Mouse (Mus musculus) limb, embryonic 13.5 days (tissue): ENCODE measurements around the gene Bad. TPM values are rescaled to one million over a fixed set of nuclear protein-coding genes. Genes with fewer than 3 reads are reported as not detected.

Experiments
- ATAC-seq: fragments of 200-750 bp; cut with Nextera tagmentation; 2 replicates; pipeline ENCODE4 v1.8.0; 2017; ENCODE audit warnings: low read depth, moderate number of reproducible peaks, moderate TSS enrichment; ENCODE audit not compliant: low FRiP score
- H3K27ac ChIP-seq: fragments of 300-500 bp; sonication (generic); 2 replicates; pipeline ENCODE4 v1.5.1; 2015; ENCODE audit warnings: inconsistent platforms, mild to moderate bottlenecking, moderate library complexity
- H3K27me3 ChIP-seq: fragments of 300-500 bp; sonication (generic); 2 replicates; pipeline ENCODE4 v1.6.1; 2015; ENCODE audit warnings: mild to moderate bottlenecking, inconsistent platforms
- H3K36me3 ChIP-seq: fragments of 300-500 bp; sonication (generic); 2 replicates; pipeline ENCODE4 v1.6.1; 2015; ENCODE audit warnings: inconsistent platforms, mild to moderate bottlenecking, moderate library complexity
- H3K4me1 ChIP-seq: fragments of 300-500 bp; sonication (generic); 2 replicates; pipeline ENCODE4 v1.6.1; 2015; ENCODE audit warnings: inconsistent platforms
- H3K4me2 ChIP-seq: fragments of 300-500 bp; sonication (generic); replicated peaks from 2 replicates; pipeline ENCODE4 v1.6.1; 2015; ENCODE audit warnings: inconsistent platforms, mild to moderate bottlenecking, moderate library complexity
- H3K4me3 ChIP-seq: fragments of 300-500 bp; sonication (generic); 2 replicates; pipeline ENCODE4 v1.5.1; 2015; ENCODE audit warnings: moderate library complexity, mild to moderate bottlenecking, inconsistent platforms
- H3K9ac ChIP-seq: fragments of 300-500 bp; sonication (generic); 2 replicates; pipeline ENCODE4 v1.6.1; 2015; ENCODE audit warnings: mild to moderate bottlenecking, inconsistent platforms
- H3K9me3 ChIP-seq: fragments of 300-500 bp; sonication (generic); 2 replicates; pipeline ENCODE4 v1.6.1; 2016; ENCODE audit warnings: inconsistent platforms
- whole genome bisulfite sequencing: fragments of 180-500 bp; shearing (Covaris S2); methylation state at CpG from one replicate; pipeline ENCODE4 v1.1.7; 2015; 5-methylcytosine and 5-hydroxymethylcytosine counted together
- polyA plus RNA-seq: library from polyadenylated mRNA; unstranded; fragments of >200 nt; fragmentation: Nextera tagmentation; extraction: Ambion mirVana; gene quantifications from 2 replicates; pipeline ENCODE4 v1.2.1, GENCODE M21; 2015

Bad gene
- polyA plus RNA-seq, 1 experiment from 2014 or later = 73.4 TPM

GRCm38 (mm10) chr19:6942249-6942691 is 609 bp downstream of the Bad start, which contains the start of gene Gpr137:
TSS of gene Gpr137 (minus strand) at chr19:6942480.
- H3K36me3 ChIP-seq = peaks cover 11% of the 10 kb centered on the region; the same call in 1 of the 2 replicates
- H3K27me3 ChIP-seq = 0 out of 2 replicates have a peak, but pooled peaks cover 4% of the 10 kb centered on the region
- no peaks in the 10 kb centered on the region for H3K9me3 ChIP-seq
- under 1% methylated on average over 27 of the region's 27 CpGs for WGBS
- peak within 1 kb of the TSS; percentile 90 for H3K27ac ChIP-seq
- H3K4me1 ChIP-seq = peaks cover 24% of the 10 kb centered on the region
- peak within 1 kb of the TSS; percentile 89 for H3K9ac ChIP-seq
- peak within 1 kb of the TSS; percentile 98 for H3K4me2 ChIP-seq
- peak; percentile 88 for ATAC-seq
- H3K4me3 ChIP-seq = peak within 1 kb of the TSS; percentile 70

- Histone ChIP-seq H3K36me3 (peaks cover 11% of the 10 kb centered on the region; the same call in 1 of the 2 replicates), H3K4me2 (peak overlapping the region; percentile 98), H3K9me3 (no peaks in the 10 kb centered on the region), H3K4me1 (peaks cover 24% of the 10 kb centered on the region), H3K9ac (peak overlapping the region; percentile 85), H3K27me3 (0 out of 2 replicates have a peak, but pooled peaks cover 1% of the 10 kb centered on the region), H3K27ac (peak overlapping the region; percentile 90), H3K4me3 (peak overlapping the region; percentile 70)
- WGBS = 24% methylated on average over 5 of the region's 5 CpGs
- ATAC-seq = 0 out of 2 replicates have a peak, but pooled peaks have one; percentile 2
These were observed 1.1 kb downstream of the Bad start for GRCm38 (mm10) chr19:6942764-6943163.

DNA sequence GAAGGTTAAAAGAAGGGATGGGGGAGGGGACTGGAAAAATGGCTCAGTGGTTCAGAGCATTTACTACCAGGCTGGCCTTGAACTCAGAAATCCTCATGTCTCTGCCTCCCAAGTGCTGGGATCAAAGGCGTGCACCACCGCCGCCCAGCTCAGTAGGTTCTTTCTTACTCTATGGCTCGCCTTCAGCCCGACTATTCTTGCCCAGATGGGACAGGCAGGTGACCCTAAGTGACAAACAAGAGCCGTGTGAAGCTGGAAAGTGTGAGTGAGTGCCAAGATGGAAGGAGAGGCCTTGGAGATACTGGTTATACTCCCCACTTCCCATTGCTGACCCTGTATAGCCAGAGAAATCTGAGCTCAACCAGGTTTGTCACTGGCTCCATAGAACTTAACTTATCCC is 2.0 kb downstream of the Bad start:
- Histone ChIP-seq H3K9ac (no peak overlapping the region), H3K4me2 (no peak overlapping the region), H3K27ac (no peak overlapping the region), H3K27me3 (no peaks in the 10 kb centered on the region), H3K4me3 (no peak overlapping the region), H3K4me1 (peaks cover 24% of the 10 kb centered on the region), H3K36me3 (peaks cover 11% of the 10 kb centered on the region), H3K9me3 (no peaks in the 10 kb centered on the region)
- 89% methylated on average over 6 of the region's 6 CpGs for WGBS
- no peak for ATAC-seq

DNA sequence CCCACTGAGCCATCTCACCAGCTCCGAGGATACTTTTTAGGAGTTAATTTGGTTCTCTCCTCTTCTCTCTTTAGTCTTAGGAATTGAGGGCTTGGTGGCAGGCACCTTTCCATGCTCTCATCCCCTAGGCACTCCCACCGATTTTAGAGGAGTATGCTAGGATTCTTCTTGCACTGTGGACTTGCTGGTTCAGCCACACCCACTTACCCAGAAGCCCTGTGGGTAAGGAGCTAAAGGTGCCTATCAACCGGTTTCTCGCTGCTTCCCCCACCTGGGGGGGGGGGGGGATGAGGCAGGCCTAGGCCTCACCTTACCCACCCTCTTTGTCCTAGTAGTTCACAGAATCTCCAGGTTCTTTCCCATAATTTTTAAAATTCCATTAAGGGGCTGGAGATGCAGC is 6.1 kb downstream of the Bad start:
- Histone ChIP-seq H3K9ac (no peak overlapping the region), H3K27me3 (no peaks in the 10 kb centered on the region), H3K4me1 (peaks cover 23% of the 10 kb centered on the region), H3K27ac (no peak overlapping the region), H3K9me3 (no peaks in the 10 kb centered on the region), H3K4me3 (no peak overlapping the region), H3K36me3 (peaks cover 16% of the 10 kb centered on the region), H3K4me2 (no peak overlapping the region)
- 43% methylated on average over 4 of the region's 4 CpGs for WGBS
- no peak for ATAC-seq

DNA sequence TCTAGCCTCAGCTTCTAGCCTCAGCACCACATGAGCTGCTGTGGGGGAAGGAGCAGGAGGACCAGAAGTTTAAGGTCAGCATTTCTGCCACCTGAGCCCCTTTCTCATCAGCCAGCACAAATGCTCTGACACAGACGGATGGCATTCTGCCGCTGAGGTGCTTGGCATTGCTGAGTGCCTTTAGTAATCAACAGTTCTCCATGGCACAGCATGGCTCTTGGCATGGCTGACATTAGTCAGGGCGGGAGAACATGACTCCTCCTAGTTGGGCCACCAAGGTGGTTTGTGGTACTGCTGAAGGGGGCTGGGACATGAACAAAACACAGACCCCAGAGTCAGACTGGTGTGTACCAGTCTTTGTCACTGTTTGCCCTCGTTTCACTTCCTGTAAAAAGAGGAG is 6.5 kb downstream of the Bad start:
- ATAC-seq = no peak
- Histone ChIP-seq H3K9ac (no peak overlapping the region), H3K4me3 (no peak overlapping the region), H3K27me3 (no peaks in the 10 kb centered on the region), H3K4me1 (peaks cover 23% of the 10 kb centered on the region), H3K27ac (no peak overlapping the region), H3K36me3 (peaks cover 16% of the 10 kb centered on the region), H3K9me3 (no peaks in the 10 kb centered on the region), H3K4me2 (no peak overlapping the region)
- WGBS = 81% methylated on average over 4 of the region's 4 CpGs

- no peak for ATAC-seq
- Histone ChIP-seq H3K9ac (no peak overlapping the region; the same call in 1 of the 2 replicates), H3K9me3 (no peaks in the 10 kb centered on the region), H3K27me3 (no peaks in the 10 kb centered on the region), H3K4me2 (peak overlapping the region; percentile 97; the same call in 1 of the 2 replicates), H3K4me3 (0 out of 2 replicates have a peak overlapping the region, but pooled peaks have one; percentile 5), H3K27ac (no peak overlapping the region), H3K36me3 (peaks cover 27% of the 10 kb centered on the region), H3K4me1 (peaks cover 19% of the 10 kb centered on the region)
- 92% methylated on average over 5 of the region's 5 CpGs for WGBS
These were observed 7.9 kb downstream of the Bad start for GRCm38 (mm10) chr19:6949532-6949931.

DNA sequence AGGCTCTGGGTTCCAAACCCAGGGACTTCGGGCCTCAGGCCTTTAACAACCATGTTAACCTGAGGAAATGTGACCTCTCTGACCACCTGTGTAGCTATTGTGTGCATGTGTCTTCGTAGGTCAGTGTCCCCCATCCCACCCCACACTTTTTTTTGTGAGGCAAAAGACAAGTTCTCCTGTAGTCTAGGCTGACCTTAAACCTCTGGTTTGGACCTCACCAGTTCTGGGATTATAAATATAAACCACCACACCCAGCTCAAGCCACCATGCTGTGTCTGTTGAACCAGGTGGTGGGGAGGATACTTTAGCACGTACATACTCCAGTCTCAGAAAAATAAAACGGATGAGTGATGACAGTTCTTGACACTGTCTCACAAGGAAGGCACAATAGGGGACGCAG is 8.3 kb downstream of the Bad start:
- H3K4me1 ChIP-seq = peaks cover 19% of the 10 kb centered on the region
- no peaks in the 10 kb centered on the region for H3K27me3 ChIP-seq
- H3K4me2 ChIP-seq = peak overlapping the region; percentile 97
- peak overlapping the region; percentile 95 for H3K27ac ChIP-seq
- peak overlapping the region; percentile 84 for H3K9ac ChIP-seq
- 70% methylated on average over 5 of the region's 5 CpGs for WGBS
- peak overlapping the region; percentile 69 for H3K4me3 ChIP-seq
- no peaks in the 10 kb centered on the region for H3K9me3 ChIP-seq
- H3K36me3 ChIP-seq = peaks cover 31% of the 10 kb centered on the region
- no peak for ATAC-seq

DNA sequence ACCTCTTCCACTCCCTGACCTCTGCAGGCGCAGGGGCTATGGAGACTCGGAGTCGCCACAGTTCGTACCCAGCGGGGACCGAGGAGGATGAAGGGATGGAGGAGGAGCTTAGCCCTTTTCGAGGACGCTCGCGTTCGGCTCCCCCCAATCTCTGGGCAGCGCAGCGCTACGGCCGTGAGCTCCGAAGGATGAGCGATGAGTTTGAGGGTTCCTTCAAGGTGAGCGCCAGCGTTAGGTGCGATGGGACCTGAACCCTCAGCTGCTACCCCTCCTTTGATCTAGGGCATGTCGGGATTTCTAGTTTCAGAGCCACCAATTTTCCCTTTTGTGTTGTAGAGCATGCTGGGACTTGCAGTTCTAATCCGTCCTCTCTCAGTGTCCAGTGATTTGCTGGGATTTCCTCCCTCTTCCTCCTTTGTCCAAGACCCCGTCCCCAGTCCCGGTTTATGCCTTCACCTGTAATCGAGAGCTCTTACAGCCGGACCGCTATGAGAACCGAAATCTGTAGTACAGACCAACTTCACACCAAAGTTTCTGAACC is 9.0 kb downstream of the Bad start:
- Histone ChIP-seq H3K9ac (peak overlapping the region; percentile 84), H3K4me1 (peaks cover 19% of the 10 kb centered on the region), H3K27me3 (no peaks in the 10 kb centered on the region), H3K9me3 (no peaks in the 10 kb centered on the region), H3K4me3 (peak overlapping the region; percentile 69), H3K27ac (peak overlapping the region; percentile 95), H3K4me2 (peak overlapping the region; percentile 97), H3K36me3 (peaks cover 34% of the 10 kb centered on the region)
- peak; percentile 31 for ATAC-seq
- WGBS = under 1% methylated on average over 28 of the region's 28 CpGs

DNA sequence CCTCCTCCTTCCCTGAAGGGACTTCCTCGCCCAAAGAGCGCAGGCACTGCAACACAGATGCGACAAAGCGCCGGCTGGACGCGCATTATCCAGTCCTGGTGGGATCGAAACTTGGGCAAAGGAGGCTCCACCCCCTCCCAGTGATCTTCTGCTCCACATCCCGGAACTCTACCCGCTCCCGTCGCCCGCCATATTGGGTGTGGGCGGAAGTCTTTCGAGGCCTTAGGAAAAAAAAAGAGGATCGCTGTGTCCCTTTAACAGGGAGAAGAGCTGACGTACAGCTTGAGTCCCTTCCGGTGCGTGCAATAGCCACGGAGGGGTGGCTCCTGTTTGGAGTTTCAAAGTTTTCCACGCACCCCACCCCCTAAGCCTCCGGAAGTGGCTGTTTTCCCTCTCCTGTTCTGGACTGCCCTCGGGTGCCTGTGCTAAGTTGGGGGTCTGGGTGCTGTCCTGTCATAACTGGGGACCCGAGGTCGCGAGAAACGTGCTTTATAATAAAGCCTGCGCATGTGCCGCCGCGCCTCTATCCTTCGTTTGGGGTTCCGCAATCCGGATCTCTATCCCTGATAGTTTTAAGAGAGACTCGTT is 9.8 kb downstream of the Bad start:
- WGBS = under 1% methylated on average over 35 of the region's 35 CpGs
- Histone ChIP-seq H3K4me3 (peak overlapping the region; percentile 69), H3K27me3 (no peaks in the 10 kb centered on the region), H3K4me1 (peaks cover 19% of the 10 kb centered on the region), H3K9me3 (no peaks in the 10 kb centered on the region), H3K27ac (peak overlapping the region; percentile 95), H3K9ac (peak overlapping the region; percentile 84), H3K36me3 (peaks cover 36% of the 10 kb centered on the region), H3K4me2 (peak overlapping the region; percentile 97)
- peak; percentile 83 for ATAC-seq

DNA sequence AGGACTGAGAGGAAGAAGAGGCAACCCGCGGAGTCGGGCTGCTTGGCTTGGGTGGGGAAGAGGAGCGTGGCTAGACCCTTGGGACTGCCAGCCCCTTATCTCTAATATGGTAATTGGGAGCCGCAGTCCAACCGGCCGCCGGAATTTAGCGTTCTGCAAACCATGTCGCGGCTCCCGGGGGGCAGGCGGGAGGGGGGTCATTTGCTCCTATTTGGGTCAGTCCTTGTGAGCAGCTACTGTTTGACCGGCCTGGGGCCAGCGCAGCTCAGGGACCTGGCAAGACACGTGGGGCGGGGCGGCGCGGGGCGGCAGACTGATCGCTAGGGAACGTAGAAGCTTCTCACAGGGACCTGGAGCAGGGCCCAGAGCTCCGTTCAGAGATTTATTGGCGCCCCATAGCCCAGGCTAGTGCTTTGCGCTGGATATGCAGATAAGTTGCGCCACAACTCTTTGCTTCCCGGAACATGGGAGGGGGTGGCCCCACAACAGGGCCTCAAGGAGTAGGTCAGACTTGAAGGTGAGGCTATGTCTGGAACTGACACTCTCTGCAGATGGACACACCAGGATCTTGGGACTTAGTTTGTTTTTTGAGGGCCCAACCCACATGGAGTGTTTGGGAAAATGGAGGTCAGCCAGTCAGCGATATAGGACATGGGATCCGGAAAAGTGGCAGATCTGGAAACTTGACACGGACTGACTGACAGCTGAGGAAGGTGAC is 10.5 kb downstream of the Bad start:
- H3K36me3 ChIP-seq = peaks cover 43% of the 10 kb centered on the region
- peak; percentile 13; the same call in 1 of the 2 replicates for ATAC-seq
- peak overlapping the region; percentile 95 for H3K27ac ChIP-seq
- peak overlapping the region; percentile 84 for H3K9ac ChIP-seq
- peaks cover 19% of the 10 kb centered on the region for H3K4me1 ChIP-seq
- peak overlapping the region; percentile 97 for H3K4me2 ChIP-seq
- no peaks in the 10 kb centered on the region for H3K27me3 ChIP-seq
- H3K4me3 ChIP-seq = peak overlapping the region; percentile 69
- WGBS = 3% methylated on average over 31 of the region's 31 CpGs
- H3K9me3 ChIP-seq = no peaks in the 10 kb centered on the region

DNA sequence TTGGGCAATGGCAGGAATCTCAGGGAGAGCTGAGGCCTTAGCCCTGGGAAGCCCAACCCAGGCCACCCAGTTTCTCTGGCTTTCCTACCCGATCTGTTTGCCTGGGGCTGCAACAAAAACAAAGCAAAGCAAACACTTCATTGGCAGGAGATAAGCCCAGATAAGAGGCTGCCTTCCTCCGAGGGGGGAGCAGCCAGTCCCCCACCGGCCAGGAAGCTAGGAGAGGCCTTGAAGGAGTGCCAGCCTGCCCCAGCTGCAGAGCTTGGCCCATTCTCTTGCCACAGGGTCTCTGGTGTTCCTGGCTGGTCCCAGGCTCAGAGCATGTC is 11.0 kb downstream of the Bad start:
- H3K9me3 ChIP-seq = no peaks in the 10 kb centered on the region
- H3K27ac ChIP-seq = peak overlapping the region; percentile 55; the same call in 1 of the 2 replicates
- H3K4me1 ChIP-seq = peaks cover 19% of the 10 kb centered on the region
- peaks cover 48% of the 10 kb centered on the region for H3K36me3 ChIP-seq
- H3K27me3 ChIP-seq = no peaks in the 10 kb centered on the region
- peak overlapping the region; percentile 84 for H3K9ac ChIP-seq
- peak overlapping the region; percentile 69 for H3K4me3 ChIP-seq
- ATAC-seq = no peak
- peak overlapping the region; percentile 97 for H3K4me2 ChIP-seq
- WGBS = 15% methylated on average over 3 of the region's 3 CpGs

- Histone ChIP-seq H3K36me3 (peaks cover 59% of the 10 kb centered on the region), H3K9ac (no peak overlapping the region), H3K27me3 (no peaks in the 10 kb centered on the region), H3K4me1 (peaks cover 19% of the 10 kb centered on the region), H3K4me2 (no peak overlapping the region), H3K4me3 (no peak overlapping the region), H3K9me3 (no peaks in the 10 kb centered on the region), H3K27ac (no peak overlapping the region)
- ATAC-seq = no peak
- 58% methylated on average over 9 of the region's 9 CpGs for WGBS
These were observed 12.4 kb downstream of the Bad start for GRCm38 (mm10) chr19:6954046-6954445.
